Mouse (Mus musculus) cerebellum, adult 2 months (tissue): ENCODE results near the gene Wbp1l.

Experiments used
- CTCF ChIP-seq: fragments of 200-500 bp; IDR thresholded peaks from 2 replicates; pipeline ENCODE4 v1.5.1; 2011; ENCODE audit warnings: low read depth, mild to moderate bottlenecking, control low read depth, low read length, moderate library complexity, borderline replicate concordance; ENCODE audit not compliant: insufficient read depth
- POLR2A ChIP-seq: fragments of 200-500 bp; IDR thresholded peaks from 2 replicates; pipeline ENCODE4 v1.6.1; 2011; ENCODE audit warnings: low read length, control low read depth, borderline replicate concordance; ENCODE audit not compliant: insufficient read depth

GRCm38 (mm10) chr19:46653616-46654235 lies 54.8 kb downstream of the Wbp1l start:
- TF ChIP-seq CTCF (no peak), POLR2A (no peak)
